Mouse (Mus musculus): Measurements from ENCODE around the gene Best2. TPM values are rescaled to one million over a fixed set of nuclear protein-coding genes. Genes with fewer than 3 reads are reported as not detected.

The Best2 gene
- polyA plus RNA-seq, 1 experiment from 2014 or later: not detected

DNA sequence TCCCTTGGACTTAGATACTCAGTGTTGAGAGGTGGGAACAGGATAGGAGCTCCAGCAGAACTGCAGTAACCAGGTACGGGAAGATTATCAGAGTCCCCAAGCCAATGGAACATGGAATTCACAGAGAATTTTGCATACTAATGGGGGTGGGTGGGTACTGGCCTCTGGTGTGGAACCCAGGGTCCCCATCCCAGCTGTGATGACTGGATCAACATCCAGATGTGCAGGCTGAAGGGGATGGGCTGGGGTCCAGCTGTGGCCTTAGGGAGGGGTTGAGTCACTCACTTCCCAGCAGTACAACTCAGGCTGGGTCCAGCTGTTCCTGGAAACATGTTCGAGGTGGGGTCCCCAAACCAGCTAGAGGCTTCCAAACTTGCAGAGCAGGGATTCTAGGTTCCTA lies 26.4 kb downstream of the Best2 start:
- ATAC-seq (ENCODE audit: low FRiP score): no peak
- 65% methylated on average over 2 of the region's 2 CpGs for WGBS

DNA sequence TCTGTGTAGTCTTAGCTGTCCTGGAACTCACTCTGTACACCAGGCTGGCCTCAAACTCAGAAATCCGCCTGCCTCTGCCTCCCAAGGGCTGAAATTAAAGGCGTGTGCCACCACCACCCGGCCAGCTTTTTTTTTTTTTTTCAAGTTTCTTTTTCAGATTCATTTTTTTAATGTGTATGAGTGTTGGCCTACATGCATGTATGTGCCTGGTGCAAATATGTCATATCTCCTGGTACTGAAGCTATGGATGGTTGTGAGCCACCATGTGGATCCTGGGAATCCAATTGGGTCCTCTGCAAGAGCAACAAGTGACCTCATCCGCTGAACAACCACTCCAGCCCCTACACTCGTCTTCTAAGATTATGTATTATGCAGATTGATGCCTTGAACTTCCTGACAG lies 26.9 kb downstream of the Best2 start:
- Histone ChIP-seq H3K4me1 (replicated peaks) (peaks cover 41% of the 10 kb centered on the region), H3K4me3 (no peak overlapping the region), H3K27me3 (peaks cover 55% of the 10 kb centered on the region), H3K4me2 (no peak overlapping the region), H3K27ac (no peak overlapping the region), H3K9ac (no peak overlapping the region), H3K9me3 (no peaks in the 10 kb centered on the region), H3K36me3 (no peaks in the 10 kb centered on the region)
- ATAC-seq (ENCODE audit: low FRiP score): no peak
- WGBS: 85% methylated on average over 5 of the region's 5 CpGs

More for the DNA sequence above, 26.4 kb downstream of the Best2 start:
- Histone ChIP-seq H3K27me3 (peaks cover 50% of the 10 kb centered on the region), H3K9ac (no peak overlapping the region), H3K27ac (no peak overlapping the region), H3K4me3 (no peak overlapping the region), H3K36me3 (no peaks in the 10 kb centered on the region), H3K4me1 (replicated peaks) (peaks cover 41% of the 10 kb centered on the region), H3K9me3 (no peaks in the 10 kb centered on the region), H3K4me2 (no peak overlapping the region)

DNA sequence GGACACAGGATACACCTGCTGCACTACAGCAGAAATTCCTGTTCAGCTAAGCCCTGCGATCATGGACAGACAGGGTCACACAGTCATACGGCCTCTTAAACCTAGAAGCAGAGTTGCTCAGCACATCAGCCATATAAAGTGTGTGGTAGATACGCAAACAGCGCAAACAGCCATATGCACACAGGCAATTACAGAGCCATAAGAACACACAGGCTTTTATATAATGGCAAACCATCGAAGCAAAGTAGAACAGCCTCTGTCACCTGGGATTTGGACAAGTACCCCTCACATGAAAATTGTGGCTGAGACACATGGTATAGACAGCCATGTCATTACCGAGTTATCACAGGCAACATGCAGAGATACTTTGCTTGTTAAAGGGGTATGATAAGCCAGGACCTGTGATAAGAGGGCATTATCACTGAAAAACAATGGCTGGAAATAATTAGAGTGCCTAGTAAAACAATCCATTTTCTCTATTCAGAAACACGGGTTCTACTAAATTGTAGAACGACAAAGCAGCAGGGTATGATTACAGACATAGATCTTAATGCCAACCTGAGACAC lies 27.9 kb downstream of the Best2 start:
- peak overlapping the region; percentile 100 for H3K4me2 ChIP-seq
- 38% methylated on average over 8 of the region's 8 CpGs for WGBS
- peaks cover 64% of the 10 kb centered on the region for H3K27me3 ChIP-seq
- no peaks in the 10 kb centered on the region for H3K36me3 ChIP-seq
- peaks cover 46% of the 10 kb centered on the region for H3K4me1 ChIP-seq (replicated peaks)
- peak overlapping the region; percentile 77; the same call in 1 of the 2 replicates for H3K9ac ChIP-seq
- H3K4me3 ChIP-seq: peak overlapping the region; percentile 48
- no peak for ATAC-seq (ENCODE audit: low FRiP score)
- H3K9me3 ChIP-seq: no peaks in the 10 kb centered on the region
- peak overlapping the region; percentile 79 for H3K27ac ChIP-seq

DNA sequence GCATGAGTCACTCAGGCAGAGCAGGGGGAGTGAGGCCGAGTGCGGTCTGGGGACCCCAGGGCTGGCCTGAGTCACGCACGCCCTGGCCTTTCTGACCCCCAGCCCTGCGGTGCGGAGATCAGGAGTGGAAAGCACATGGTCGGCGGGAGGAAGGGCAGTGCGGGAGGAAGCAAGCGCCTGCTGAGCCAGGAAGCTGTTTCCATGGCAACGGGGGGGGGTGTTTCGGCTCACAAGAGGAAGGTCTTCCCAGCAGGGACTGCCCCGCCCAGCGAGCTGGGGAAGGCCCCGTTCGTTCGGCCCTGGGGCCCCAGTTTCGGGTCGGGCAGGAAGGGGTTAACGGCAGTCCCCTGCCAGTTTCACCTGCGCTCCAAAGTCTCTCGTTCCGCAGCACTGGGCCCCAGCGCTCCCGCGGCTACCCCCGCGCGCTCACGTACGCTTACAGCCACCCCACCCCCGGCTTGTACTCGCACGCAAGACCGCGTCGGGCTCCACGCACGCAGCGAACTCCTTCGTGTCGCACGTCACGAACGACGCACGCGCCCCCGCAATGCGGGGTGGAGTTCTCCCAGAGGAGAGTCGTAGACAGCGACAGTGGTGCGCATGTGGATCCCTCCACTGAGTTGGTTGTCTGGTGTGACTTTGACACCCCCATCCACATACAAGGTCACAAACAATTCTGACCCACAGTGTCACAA lies 28.5 kb downstream of the Best2 start:
- ATAC-seq (ENCODE audit: low FRiP score): peak; percentile 34
- Histone ChIP-seq H3K27me3 (peaks cover 69% of the 10 kb centered on the region), H3K36me3 (no peaks in the 10 kb centered on the region), H3K27ac (peak overlapping the region; percentile 79), H3K9ac (peak overlapping the region; percentile 77), H3K4me1 (replicated peaks) (peaks cover 46% of the 10 kb centered on the region), H3K4me2 (peak overlapping the region; percentile 100), H3K9me3 (no peaks in the 10 kb centered on the region), H3K4me3 (peak overlapping the region; percentile 48)
- 1% methylated on average over 52 of the region's 53 CpGs for WGBS

DNA sequence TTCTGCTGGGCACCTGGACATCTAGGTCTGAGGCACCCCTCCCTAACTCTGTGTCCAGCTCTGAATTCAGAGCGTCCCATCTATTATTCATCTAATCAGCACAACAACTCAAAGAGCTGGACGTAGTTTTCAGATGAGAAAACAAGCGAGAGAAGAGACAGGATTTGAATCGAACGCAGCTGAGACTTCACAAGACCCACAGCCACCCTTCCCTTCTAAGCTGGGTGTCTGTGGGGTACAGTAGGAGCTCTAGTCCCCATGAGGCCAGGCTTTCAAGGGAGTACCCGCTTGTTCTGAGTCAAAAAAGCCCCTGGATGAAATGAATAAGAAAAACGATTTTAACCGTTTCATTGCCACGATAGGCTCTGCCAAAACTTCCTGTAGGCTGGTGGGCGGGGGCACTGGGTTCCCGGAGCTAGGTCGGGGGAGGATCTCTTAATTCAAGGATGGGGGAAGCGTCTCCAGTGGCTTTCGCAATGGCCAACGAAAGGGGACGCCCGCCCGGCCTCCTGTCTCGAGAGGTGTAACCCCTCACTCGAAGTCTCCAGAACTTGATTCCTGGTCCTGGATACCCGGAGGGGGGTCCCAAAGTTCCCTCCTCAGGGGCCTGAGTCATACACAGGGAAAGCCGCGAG lies 29.2 kb downstream of the Best2 start:
- H3K4me3 ChIP-seq: peak overlapping the region; percentile 48
- WGBS: under 1% methylated on average over 23 of the region's 23 CpGs
- peaks cover 76% of the 10 kb centered on the region for H3K27me3 ChIP-seq
- H3K27ac ChIP-seq: peak overlapping the region; percentile 79
- peak overlapping the region; percentile 77 for H3K9ac ChIP-seq
- H3K4me1 ChIP-seq (replicated peaks): peaks cover 51% of the 10 kb centered on the region
- no peaks in the 10 kb centered on the region for H3K36me3 ChIP-seq
- H3K4me2 ChIP-seq: peak overlapping the region; percentile 100
- H3K9me3 ChIP-seq: no peaks in the 10 kb centered on the region
- ATAC-seq (ENCODE audit: low FRiP score): no peak

DNA sequence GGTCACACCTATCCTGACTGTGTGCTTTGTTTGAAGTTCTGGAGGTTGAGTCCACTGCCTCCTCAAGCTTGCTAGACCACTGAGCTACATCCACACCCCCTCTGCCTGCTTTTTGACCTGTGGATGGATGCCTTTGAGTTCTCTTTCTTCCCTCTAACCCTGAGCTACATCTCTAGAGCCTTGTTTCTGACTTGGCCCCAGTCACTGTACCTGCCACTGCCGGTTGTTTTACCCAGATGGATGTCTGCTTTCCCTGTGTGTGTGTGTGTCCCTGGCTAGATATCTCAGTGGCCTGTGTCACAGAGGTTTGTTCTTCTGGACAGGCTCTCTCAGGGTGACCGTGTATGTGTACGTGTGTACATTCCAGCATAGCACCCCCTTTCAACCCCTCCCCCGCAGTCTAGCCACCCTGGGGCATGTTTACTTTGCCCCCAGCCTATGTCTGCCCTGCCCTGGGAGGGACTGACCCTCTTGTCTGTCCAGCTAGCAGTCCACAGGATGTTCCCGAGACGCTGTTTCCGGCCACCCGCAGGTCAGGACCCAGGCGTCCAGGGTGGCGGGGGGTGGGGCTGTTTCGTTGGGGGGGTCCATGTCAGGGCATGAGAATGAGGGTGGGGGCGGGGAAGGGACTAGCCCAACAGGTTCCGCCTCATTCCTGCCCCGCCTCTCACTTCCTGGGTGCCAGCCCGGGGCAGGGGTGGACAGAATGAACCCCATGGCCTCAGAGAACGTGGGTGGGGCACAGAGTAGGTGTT lies 29.9 kb downstream of the Best2 start:
- peak overlapping the region; percentile 100 for H3K4me2 ChIP-seq
- peaks cover 53% of the 10 kb centered on the region for H3K4me1 ChIP-seq (replicated peaks)
- 12% methylated on average over 16 of the region's 16 CpGs for WGBS
- peak overlapping the region; percentile 62 for H3K27ac ChIP-seq
- ATAC-seq (ENCODE audit: low FRiP score): no peak
- peak overlapping the region; percentile 77 for H3K9ac ChIP-seq
- H3K36me3 ChIP-seq: no peaks in the 10 kb centered on the region
- no peak overlapping the region for H3K4me3 ChIP-seq
- no peaks in the 10 kb centered on the region for H3K9me3 ChIP-seq
- peaks cover 77% of the 10 kb centered on the region for H3K27me3 ChIP-seq

DNA sequence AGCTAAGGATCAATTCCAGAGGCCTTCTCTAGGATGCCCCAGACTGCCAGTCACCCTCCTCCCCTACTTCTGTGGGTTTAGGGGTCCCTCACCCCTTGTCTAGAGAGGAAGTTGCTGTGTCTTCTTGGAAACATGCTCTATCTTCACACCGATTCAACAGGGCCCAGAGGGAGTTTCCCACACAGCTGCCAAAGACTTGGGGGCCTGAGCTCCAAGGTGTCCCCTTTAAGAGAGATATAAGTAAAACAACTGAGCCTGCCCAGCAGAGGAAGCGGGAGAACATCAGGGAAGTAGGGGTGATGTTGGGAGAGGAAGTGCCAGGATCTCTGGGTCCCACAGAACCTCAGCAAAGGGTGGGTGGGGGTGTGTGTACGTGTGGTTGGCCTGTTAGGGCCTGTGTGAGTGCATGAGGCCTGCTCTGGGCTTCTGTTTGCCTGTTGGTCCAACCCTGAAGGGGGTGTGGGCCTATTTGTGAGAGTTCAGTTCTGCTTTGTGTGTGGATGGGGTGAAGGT lies 31.8 kb downstream of the Best2 start:
- 67% methylated on average over 3 of the region's 3 CpGs for WGBS
- H3K9ac ChIP-seq: no peak overlapping the region
- no peaks in the 10 kb centered on the region for H3K9me3 ChIP-seq
- H3K27me3 ChIP-seq: peaks cover 67% of the 10 kb centered on the region
- no peak for ATAC-seq (ENCODE audit: low FRiP score)
- H3K4me3 ChIP-seq: no peak overlapping the region
- no peaks in the 10 kb centered on the region for H3K36me3 ChIP-seq
- H3K27ac ChIP-seq: no peak overlapping the region
- no peak overlapping the region for H3K4me2 ChIP-seq
- H3K4me1 ChIP-seq (replicated peaks): peaks cover 68% of the 10 kb centered on the region

DNA sequence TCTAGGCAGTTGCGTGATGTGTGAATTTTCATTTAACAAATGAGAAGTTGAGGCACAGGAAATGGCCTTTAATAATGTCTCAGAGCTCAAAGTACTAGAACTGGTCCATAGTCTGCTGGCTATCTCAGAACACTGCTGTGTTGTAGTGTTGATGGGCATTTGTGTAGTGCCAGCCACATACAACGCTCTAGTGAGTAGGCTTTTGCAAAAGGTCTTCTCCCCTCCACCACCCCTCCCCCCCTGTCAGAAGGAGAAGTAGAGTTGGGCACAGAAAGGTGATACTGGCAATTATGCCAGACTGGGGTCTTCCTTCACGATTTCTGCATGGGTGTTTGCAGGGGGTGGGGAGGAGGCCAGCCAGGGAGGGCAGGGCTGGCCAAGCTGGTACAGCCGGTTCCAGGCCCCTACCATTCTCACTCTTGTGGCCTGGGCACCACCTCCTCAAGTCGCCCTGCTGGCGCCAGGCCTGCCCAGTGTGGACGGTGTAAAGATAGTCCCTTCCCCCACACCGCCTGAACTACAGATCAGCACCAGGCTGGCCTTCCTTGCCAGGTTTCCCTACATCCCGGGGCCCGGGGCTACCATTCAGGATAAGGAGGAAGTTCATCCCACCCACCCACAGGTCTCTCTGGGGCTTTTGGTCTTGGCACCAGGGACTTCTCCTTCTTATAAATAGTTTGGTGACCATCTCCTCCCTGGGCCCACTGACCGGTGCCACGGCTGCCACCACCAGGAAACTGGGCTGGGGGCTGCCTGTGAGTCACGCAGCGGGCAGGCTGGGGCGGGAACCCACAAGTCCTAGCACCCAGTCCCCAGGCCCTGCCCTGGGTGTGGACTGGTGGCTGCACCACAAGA lies 32.5 kb downstream of the Best2 start:
- no peaks in the 10 kb centered on the region for H3K9me3 ChIP-seq
- H3K4me1 ChIP-seq (replicated peaks): peaks cover 74% of the 10 kb centered on the region
- ATAC-seq (ENCODE audit: low FRiP score): no peak
- no peak overlapping the region; the same call in 1 of the 2 replicates for H3K27ac ChIP-seq
- peaks cover 67% of the 10 kb centered on the region for H3K27me3 ChIP-seq
- H3K4me2 ChIP-seq: no peak overlapping the region
- H3K36me3 ChIP-seq: no peaks in the 10 kb centered on the region
- 87% methylated on average over 15 of the region's 15 CpGs for WGBS
- H3K9ac ChIP-seq: no peak overlapping the region
- H3K4me3 ChIP-seq: no peak overlapping the region

DNA sequence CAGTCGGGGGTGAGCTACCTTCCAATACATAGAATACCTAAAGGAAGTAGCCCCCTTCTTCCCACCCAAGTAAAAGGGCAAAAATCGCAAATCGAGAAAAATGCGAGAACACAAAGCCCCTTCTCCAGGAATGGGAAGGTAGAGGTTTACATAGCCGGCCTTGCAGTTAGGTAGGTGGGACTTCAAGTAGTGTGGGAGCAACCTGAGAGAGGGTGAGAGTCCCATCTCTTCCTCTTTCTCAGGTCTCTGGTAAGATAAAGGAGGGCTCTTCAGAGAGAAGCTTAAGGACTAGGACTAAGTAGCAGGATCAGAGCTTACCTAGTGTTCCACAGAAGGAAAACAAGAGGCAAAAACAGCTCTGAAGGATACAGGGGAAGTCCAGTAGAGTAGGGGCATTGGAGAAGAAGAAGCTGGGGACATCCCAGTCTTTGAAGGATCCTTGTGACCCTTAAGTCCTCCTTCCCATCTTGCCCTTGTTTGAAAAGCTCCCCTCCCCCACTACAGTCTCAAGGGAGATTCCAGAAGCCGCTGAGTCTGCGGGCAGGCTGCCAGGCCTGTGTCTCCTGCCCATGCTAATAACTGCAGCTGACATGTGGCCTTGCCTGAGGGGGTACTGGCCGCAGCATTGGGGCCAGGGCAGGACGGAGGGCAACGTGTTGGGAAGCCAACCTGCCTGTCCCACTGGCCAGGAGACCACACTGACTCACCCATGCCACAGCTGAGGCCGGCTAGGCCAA lies 33.5 kb downstream of the Best2 start:
- peak overlapping the region; percentile 46; the same call in 1 of the 2 replicates for H3K9ac ChIP-seq
- ATAC-seq (ENCODE audit: low FRiP score): no peak
- H3K4me1 ChIP-seq (replicated peaks): peaks cover 77% of the 10 kb centered on the region
- peak overlapping the region; percentile 64 for H3K27ac ChIP-seq
- H3K4me2 ChIP-seq: peak overlapping the region; percentile 30; the same call in 1 of the 2 replicates
- WGBS: 32% methylated on average over 11 of the region's 11 CpGs
- H3K27me3 ChIP-seq: peaks cover 60% of the 10 kb centered on the region
- no peaks in the 10 kb centered on the region for H3K9me3 ChIP-seq
- no peak overlapping the region for H3K4me3 ChIP-seq
- no peaks in the 10 kb centered on the region for H3K36me3 ChIP-seq

DNA sequence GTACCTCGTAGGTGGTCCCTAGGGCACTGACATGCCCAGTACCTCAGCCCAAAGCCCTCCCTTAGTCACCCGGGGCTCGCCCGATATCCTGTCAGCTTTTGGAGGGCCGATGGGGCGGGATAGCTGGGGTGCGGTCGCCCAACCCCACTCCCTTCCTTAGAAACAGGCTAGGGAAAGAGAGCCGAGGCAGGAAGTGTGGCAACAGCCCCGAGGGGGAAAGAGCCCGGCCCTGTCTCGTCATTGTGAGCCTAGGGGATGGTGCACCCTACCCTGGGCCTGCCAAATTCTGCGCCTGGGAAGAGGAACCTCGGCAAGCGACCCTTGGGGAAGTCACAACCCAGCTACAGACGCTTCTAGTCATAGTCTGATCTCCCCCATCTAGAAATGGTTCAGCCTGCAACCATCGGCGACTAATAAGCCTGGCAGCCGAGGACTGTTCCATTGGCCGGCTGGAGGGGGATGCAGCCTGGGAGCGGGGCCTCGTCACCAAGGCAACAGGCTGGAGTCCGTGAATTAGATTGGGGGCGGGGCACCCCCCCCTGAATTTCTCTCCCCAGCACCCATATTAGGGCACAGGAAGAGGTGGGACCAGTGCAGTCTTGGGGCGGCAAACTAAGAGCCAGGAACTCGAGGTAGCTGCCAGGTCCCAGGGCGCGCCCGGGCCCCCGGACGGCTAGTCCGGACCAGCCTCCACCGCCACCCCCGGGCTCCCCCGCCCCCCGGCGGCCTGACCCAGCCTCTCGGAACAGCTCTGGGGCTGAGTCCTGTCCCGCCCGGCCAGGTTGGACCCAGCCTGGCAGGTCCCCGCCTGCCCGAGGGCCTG lies 34.5 kb downstream of the Best2 start:
- ATAC-seq (ENCODE audit: low FRiP score): peak; percentile 18
- peaks cover 5% of the 10 kb centered on the region; the same call in 1 of the 2 replicates for H3K36me3 ChIP-seq
- peak overlapping the region; percentile 91 for H3K4me2 ChIP-seq
- peak overlapping the region; percentile 32 for H3K4me3 ChIP-seq
- H3K27me3 ChIP-seq: peaks cover 55% of the 10 kb centered on the region
- WGBS: 4% methylated on average over 37 of the region's 42 CpGs
- peaks cover 77% of the 10 kb centered on the region for H3K4me1 ChIP-seq (replicated peaks)
- no peaks in the 10 kb centered on the region for H3K9me3 ChIP-seq
- H3K27ac ChIP-seq: 0 out of 2 replicates have a peak overlapping the region, but pooled peaks have one; percentile 2
- H3K9ac ChIP-seq: peak overlapping the region; percentile 53

All from hindbrain, embryonic 13.5 days (tissue).